Mouse (Mus musculus): ENCODE data around the gene Smpdl3b.
A peak's percentile ranks its signal among the peaks of the same experiment; 100 is the strongest.
"Not testable (repeated sequence)": the region's sequence is repeated elsewhere in the genome, so short reads cannot be mapped to it uniquely, and the experiment has no call there.

The Smpdl3b gene

DNA sequence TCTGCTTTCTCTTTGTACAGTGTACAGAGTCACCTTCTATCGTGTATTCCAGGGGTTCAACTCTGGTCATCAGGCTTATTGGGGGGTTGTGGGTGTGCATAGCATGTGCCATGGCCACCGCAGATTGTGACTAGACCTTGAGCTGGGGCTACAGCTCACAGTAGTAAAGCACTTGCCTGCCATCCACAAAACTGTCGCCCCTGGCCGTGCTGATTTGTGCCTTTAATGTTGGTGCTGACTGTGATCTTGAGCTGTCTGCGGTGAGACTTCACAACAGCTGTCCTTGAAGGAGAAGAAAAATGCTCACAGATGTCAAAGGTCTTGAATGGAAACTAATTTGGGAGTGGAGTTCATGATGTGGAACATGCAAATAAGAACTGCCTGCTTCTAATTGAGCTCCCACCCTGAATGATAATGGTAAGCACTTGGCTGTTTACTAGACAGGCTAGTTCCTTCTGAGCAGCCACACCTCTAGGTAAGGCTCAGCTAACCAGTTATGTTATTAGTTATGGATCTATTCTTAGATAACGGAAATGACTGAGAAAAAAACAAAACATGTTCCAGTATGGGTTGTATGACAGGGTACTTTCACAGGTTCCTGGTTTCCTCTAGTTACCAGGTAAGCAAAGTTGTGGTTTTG is 21.6 kb upstream of the Smpdl3b start:
- peak; percentile 49 for DNase-seq (ENCODE audit: low read depth)

DNA sequence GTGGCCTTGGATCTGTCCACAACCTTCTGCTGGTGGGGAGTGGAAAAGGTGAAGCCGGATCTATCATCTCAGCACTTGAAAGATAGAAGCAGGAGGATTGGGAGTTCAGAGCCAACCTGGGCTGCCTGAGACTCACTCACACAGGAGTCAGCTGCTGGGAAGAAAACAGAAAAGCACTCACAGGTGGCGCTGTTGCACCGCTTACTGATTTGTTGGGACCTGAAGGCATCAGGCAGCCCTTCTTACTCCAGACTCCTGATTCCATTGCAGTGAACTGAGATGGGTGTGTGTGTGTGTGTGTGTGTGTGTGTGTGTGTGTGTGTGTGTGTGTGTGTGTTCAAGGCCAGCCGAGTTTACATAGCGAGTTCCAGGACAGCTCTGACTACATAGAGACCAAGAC is 19.7 kb upstream of the Smpdl3b start:
- peak; percentile 86 for DNase-seq (ENCODE audit: low read depth)

GRCm38 (mm10) chr4:132774905-132775304 is 17.9 kb upstream of the Smpdl3b start:
- DNase-seq (ENCODE audit: low read depth), result peak; percentile 60

- DNase-seq (ENCODE audit: low read depth), result peak; percentile 57
These were observed 14.7 kb upstream of the Smpdl3b start for GRCm38 (mm10) chr4:132771776-132772175.

- peak; percentile 100 for DNase-seq (ENCODE audit: low read depth)
These were observed 11.1 kb upstream of the Smpdl3b start, which contains the start of gene Rpa2 for GRCm38 (mm10) chr4:132767914-132768876. TSS of gene Rpa2 (plus strand) at chr4:132768332.

DNA sequence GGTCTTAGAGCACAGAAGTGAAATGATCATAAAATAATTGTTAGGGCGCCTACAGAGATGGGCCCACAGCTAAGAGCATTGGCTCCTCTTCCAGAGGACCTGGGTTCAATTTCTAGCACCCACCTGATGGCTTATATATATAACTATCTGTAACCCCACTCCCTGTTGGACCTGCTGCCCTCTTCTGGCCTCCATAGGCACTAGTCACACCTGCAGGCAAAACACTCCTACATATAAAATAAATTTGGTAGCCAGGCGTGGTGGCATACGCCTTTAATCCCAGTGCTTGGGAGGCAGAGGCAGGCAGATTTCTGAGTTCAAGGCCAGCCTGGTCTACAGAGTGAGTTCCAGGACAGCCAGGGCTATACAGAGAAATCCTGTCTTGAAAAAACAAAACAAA is 6.1 kb upstream of the Smpdl3b start:
- not testable (repeated sequence) for DNase-seq (ENCODE audit: low read depth)

GRCm38 (mm10) chr4:132762602-132763001 is 5.5 kb upstream of the Smpdl3b start:
- no peak for DNase-seq (ENCODE audit: low read depth)

DNA sequence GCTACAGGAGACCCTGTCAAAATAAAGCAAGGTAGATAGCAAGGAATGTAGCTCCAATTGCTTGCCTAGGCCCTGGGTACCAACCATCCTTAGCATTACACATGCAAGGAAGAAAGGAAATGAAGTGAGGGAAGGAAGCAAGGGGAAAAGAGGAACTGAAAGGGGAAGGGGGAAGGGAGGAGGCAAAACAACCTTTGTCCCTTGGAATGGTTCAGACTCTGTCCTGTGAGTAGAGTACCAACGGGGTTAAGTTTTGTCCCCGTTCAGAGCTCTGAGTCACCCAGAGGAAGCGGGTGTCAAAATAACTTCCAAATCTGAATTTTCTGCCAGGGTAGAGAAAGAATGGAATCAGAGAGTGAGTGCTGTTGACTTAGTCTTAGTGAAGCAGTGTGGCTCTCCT is 3.2 kb upstream of the Smpdl3b start:
- DNase-seq (ENCODE audit: low read depth), result no peak

DNA sequence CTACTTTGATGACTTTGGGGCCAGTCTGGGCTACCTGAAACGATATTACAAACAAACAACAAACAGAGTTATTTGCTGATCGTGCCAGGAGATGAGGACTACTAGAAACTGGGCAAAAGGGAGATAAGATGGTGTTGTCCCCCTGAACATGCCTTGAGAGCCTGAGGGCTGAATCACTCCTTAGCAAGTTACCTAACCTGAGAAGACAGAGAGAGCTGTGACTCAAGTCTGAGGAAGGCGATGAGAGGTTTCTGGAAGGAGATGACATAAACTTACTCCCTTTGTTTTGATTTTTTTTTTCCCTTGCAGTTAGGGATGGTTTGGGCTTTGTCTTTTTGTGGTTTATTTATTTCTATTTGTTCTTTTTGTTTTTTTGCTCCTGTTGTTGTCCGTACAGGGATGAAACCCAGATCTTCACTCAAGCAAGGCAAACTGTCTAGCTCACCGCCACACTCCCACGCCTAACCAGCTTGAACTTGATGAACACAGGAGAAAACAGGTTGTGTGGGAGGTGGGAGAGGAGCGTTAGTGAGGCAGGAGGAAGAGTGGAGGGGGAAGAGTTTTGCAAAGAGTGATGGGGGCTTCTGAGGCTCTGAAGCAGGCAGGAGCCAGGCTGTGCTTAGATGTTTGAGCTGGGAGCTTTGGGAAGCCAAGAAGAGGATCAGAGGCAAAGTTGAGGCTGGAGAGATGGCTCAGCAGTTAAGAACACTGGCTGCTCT is 740 bp upstream of the Smpdl3b start:
- peak; percentile 52 for DNase-seq (ENCODE audit: low read depth)

DNA sequence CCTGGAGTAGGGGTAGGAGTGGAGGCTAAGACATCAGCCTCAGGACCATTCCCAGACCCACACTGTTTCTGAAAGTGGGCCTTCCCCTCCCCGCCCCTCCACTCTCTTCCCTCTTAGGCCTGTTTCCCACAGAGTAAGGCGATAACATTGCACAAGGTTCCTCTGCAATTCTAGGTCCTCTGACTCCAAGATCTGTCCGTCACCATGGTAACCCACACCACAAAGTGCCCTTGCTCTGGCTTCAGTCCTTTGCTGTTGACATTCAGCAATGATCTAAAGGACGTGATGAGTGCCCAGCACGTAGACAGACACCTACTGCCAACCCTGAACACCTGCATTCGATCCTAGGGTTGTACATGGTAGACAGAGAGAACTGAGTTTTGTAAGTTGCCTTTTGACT is 4.1 kb downstream of the Smpdl3b start:
- DNase-seq (ENCODE audit: low read depth), result no peak

GRCm38 (mm10) chr4:132749258-132749982 is 7.6 kb downstream of the Smpdl3b start:
- no peak for DNase-seq (ENCODE audit: low read depth)

DNA sequence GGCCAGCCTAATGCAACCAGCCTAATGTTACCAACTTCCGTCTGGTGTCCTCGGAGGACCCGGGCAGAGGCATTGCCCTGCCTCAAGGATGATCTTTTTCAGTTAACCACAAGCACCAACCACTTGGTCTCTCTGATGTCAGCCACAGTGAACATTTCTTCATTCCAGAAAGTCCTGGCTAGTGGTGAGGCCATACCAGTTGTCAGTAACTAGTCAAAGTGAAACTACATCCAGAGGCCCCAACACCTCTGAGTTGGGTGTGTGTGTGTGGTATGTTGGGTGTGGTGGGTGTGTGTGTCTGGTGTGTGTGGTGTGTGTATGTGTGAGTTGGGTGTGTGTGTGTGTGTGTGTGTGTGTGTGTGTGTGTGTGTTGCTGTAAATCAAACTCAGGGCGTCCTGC is 8.3 kb downstream of the Smpdl3b start:
- DNase-seq (ENCODE audit: low read depth), result peak; percentile 81

DNA sequence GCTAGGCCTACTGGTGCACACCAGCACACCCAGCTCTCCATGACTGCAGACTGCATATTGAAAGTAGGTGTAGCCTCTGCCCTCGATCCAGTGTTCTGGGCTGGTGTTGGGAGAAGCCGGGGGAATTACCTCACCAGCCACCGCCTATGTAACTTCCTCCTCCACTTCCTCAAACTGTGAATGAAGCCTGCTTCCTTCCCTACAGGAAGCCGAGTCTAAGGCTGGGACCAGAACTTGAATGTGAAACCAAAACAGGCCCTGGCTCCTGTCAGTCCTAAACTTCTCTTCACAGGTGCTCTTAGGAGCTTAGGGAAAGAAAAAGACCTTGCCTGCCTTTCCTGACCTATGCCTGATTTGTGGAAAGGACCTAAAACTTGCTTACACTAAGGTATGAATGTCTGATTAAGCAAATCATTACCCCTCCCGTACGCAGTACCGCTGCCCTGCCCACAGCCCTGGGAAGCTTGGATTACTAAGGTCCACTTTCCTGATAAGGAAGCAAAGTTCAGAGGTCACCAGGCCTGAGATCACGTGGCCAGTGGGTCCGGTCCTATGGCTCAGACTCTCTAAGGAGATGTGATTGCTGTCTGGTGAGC is 9.3 kb downstream of the Smpdl3b start:
- peak; percentile 89 for DNase-seq (ENCODE audit: low read depth)

DNA sequence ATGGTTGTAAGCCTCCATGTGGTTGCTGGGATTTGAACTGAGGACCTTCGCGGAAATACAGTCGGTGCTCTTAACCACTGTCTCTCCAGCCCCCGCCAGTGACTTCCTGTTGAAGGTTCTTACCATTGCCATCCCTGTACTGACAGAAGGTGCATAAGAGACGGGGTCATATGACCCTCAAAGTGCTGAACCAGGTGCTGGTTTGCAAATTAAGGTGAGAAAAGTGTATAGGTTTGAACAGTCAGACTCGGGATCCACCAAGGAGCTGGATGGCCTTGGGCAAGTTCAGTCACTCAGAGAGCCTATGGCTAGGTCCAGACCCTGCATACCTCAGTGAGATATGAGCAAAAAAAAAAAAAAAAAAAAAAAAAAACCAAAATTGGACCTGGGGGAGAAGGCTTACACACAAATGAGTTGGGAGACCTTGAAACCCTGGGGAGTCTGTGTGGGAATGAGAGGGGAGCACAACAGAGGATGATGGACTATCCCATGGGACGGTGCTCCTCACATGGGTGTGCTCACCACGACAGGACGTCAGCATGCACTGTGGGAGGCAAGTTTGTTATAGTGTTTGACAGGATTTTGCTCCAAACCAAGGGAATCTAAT is 10.0 kb downstream of the Smpdl3b start:
- peak; percentile 69 for DNase-seq (ENCODE audit: low read depth)

- DNase-seq (ENCODE audit: low read depth), result no peak
These were observed 12.8 kb downstream of the Smpdl3b start for GRCm38 (mm10) chr4:132743992-132744911.

DNA sequence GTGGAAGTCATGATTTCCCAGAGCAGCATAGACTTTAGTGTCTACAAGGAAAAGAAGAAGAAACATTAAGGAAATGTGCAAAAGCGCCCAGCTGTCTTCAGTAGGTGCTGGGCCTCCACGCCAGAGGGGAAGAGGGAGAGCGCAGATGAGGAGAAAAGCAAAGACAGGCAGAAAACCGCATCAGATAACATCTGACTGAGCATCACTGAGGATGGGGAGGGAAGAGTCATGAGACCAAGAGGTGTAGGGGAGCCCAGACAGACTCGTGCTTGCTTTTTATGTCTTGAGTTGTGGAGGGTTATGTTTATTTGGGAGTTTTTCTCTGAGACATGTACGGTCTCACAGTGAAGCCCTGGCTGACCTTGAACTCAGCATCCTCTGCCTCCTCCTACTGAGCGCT is 15.6 kb downstream of the Smpdl3b start:
- peak; percentile 51 for DNase-seq (ENCODE audit: low read depth)

- not testable (repeated sequence) for DNase-seq (ENCODE audit: low read depth)
These were observed 19.9 kb downstream of the Smpdl3b start for GRCm38 (mm10) chr4:132737154-132737553.

DNA sequence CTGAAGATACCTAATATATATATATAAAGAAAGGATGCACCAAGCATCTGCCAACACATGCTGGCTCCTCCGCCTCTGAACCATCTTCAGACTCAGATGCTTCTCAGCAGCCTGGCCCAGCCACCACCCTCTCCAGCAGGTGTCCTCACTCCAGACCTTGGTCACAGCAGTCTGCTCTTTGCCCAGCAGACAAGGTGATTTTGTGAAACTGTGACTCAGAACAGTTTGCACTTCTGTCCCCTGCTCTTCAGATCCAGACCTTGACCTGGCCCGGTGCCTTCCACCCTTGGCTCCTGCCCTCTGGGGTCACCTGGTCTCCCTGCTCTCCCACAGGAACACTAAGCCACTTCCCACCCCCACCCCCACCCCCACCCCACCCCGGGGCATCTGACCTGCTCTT is 21.2 kb downstream of the Smpdl3b start:
- DNase-seq (ENCODE audit: low read depth), result no peak

- DNase-seq (ENCODE audit: low read depth), result no peak
These were observed 21.7 kb downstream of the Smpdl3b start for GRCm38 (mm10) chr4:132735389-132735788.

GRCm38 (mm10) chr4:132734766-132735165 is 22.3 kb downstream of the Smpdl3b start:
- no peak for DNase-seq (ENCODE audit: low read depth)
